Mouse (Mus musculus): ENCODE data around the gene Ear6. TPM values are rescaled to one million over a fixed set of nuclear protein-coding genes. Genes with fewer than 3 reads are reported as not detected.

The Ear6 gene
- polyA plus RNA-seq, 1 experiment, result 3.9 TPM

DNA sequence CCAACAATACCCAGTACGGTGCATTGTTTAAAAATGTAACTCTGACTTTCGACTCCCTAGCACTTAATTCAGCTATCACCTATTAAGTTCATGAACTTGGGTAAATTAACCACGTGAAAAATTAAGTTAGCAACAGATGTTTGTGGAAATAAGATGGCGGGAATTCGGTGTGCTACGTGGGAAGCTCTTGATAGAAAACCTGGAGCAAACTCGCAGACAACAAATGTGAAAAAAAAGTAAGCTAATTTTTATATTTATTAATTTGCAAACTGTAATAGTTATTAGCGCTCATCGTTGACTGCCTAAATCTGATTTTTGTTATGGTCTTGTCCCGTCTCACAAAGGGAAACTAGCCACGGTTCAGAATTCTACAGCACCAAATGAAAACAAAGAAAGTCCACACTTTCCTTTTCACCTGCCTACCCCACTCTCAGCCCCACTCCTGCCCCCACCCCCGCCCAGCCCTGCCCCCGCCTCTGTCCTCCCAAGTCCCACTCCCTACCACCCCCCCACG lies 30.6 kb downstream of the Ear6 start:
- peak in 1 of 2 experiments; percentile 14 for DNase-seq (ENCODE audit: low read depth in 1 of 2, low spot score in 2 of 2)

DNA sequence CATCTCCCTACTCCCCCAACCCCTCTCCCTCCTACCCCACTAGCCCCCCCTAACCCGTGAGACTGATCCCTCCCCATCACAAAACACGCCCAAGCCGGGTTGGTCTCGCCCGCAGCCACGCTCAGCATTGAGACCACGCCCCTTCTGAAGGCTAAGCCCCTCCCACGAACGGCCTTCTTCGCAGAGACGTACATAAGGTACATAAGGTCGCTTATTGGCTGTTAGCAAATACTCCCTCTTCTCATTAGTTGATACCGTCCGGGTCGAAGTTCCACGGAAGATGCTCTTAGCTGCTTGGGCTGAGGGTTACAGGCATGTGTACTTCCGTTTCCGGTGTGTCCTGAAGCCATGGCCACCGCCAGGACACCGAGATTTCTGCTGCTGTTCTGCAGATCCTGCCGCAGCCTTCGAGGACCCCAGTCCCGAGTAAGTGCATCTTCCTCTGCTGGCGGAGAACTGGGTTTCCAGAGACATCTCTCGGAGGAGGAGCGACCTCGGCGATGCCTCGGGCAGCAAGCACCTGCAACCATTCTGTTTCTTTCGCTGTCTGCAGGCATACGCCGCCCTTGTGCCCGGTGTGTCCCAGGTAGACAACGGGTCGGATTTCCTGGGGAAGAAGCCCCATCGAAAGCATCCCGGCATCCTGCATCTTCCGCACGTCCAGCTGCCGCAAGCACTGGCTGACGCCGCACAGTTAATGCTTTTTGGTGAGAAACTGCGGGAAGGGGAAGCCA lies 31.3 kb downstream of the Ear6 start, which contains the start of gene Mettl17:
Gene Mettl17, plus strand, starts transcription at position 245 of the 734 bp plus-strand sequence.
- peak; percentile 94 to 96 for DNase-seq (ENCODE audit: low read depth in 1 of 2, low spot score in 2 of 2)
- Histone ChIP-seq H3K27ac (ENCODE audit: insufficient read depth, low read length) (peak within 1 kb of the TSS; percentile 39), H3K4me1 (ENCODE audit: control insufficient read depth, insufficient read depth, insufficient read length) (no peaks in the 10 kb centered on the region), H3K4me3 (ENCODE audit: extremely low read depth, insufficient read depth, insufficient read length) (peak within 1 kb of the TSS; percentile 80), H3K36me3 (ENCODE audit: control insufficient read depth, insufficient read depth, low read length) (peaks cover 20% of the 10 kb centered on the region), H3K27me3 (ENCODE audit: control insufficient read depth, insufficient read depth, low read length) (no peaks in the 10 kb centered on the region)
- WGBS, result under 1% methylated on average over 43 of the region's 43 CpGs
- TF ChIP-seq CTCF (IDR thresholded peaks at IDR 0.05; ENCODE audit: extremely low read depth, insufficient read depth, insufficient read length, insufficient replicate concordance) (no peak), POLR2A (IDR thresholded peaks at IDR 0.05; ENCODE audit: low read depth, low read length) (peak; percentile 21; the same call in 1 of the 2 replicates)

More for the DNA sequence above, 30.6 kb downstream of the Ear6 start:
- Histone ChIP-seq H3K27me3 (ENCODE audit: control insufficient read depth, insufficient read depth, low read length) (no peaks in the 10 kb centered on the region), H3K4me1 (ENCODE audit: control insufficient read depth, insufficient read depth, insufficient read length) (no peaks in the 10 kb centered on the region), H3K36me3 (ENCODE audit: control insufficient read depth, insufficient read depth, low read length) (peaks cover 14% of the 10 kb centered on the region), H3K4me3 (ENCODE audit: extremely low read depth, insufficient read depth, insufficient read length) (peak overlapping the region; percentile 80), H3K27ac (ENCODE audit: insufficient read depth, low read length) (no peak overlapping the region)
- no peak for TF ChIP-seq CTCF (IDR thresholded peaks at IDR 0.05; ENCODE audit: extremely low read depth, insufficient read depth, insufficient read length, insufficient replicate concordance)
- no peak for TF ChIP-seq POLR2A (IDR thresholded peaks at IDR 0.05; ENCODE audit: low read depth, low read length)
- 1% methylated on average over 14 of the region's 14 CpGs for WGBS

DNA sequence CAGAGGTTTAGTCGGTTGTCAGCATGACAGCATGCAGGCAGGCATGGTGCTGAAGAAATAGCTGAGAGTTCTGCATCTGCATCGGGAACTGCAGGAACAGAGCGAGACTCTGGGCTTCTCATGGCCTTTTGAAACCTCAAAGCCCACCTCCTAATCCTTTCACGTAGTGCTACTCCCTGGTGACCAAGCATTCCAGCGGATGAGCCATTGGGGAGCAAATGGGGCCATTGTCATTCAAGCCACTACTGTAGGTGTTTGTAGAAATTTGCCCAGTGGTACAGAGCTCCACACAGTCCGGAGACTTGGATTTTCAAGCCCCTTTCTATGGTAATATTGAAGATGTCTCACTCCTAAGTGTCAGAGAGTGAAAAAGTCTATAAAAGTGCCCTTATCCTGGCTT lies 32.6 kb downstream of the Ear6 start:
- DNase-seq (ENCODE audit: low read depth in 1 of 2, low spot score in 2 of 2), result no peak
- no peaks in the 10 kb centered on the region for H3K27me3 ChIP-seq (ENCODE audit: control insufficient read depth, insufficient read depth, low read length)
- H3K4me1 ChIP-seq (ENCODE audit: control insufficient read depth, insufficient read depth, insufficient read length), result no peaks in the 10 kb centered on the region
- TF ChIP-seq POLR2A (IDR thresholded peaks at IDR 0.05; ENCODE audit: low read depth, low read length) (no peak), CTCF (IDR thresholded peaks at IDR 0.05; ENCODE audit: extremely low read depth, insufficient read depth, insufficient read length, insufficient replicate concordance) (no peak)
- 88% methylated on average over 6 of the region's 6 CpGs for WGBS
- no peak overlapping the region for H3K4me3 ChIP-seq (ENCODE audit: extremely low read depth, insufficient read depth, insufficient read length)
- H3K36me3 ChIP-seq (ENCODE audit: control insufficient read depth, insufficient read depth, low read length), result peaks cover 30% of the 10 kb centered on the region
- H3K27ac ChIP-seq (ENCODE audit: insufficient read depth, low read length), result no peak overlapping the region

DNA sequence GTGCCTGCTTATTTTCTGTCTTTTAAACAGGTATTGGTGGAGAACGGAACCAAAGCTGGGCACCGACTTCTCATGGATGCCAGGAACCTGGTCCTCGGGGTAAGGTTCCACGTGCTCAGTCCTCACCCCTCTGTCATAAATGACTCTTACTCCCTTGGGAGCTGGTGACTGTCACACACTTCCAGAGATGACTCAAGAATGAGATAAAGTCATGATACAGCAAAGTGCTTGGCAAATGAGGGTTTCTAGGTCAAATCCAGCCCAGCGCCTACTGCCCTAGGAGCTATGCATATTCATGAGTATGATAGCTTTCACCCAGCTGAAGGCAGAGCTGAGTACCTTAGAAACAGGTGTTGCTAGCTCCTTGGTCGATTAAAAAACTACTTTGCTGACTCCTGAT lies 36.3 kb downstream of the Ear6 start:
- no peak for TF ChIP-seq POLR2A (IDR thresholded peaks at IDR 0.05; ENCODE audit: low read depth, low read length)
- no peak for TF ChIP-seq CTCF (IDR thresholded peaks at IDR 0.05; ENCODE audit: extremely low read depth, insufficient read depth, insufficient read length, insufficient replicate concordance)
- 92% methylated on average over 6 of the region's 6 CpGs for WGBS
- H3K27ac ChIP-seq (ENCODE audit: insufficient read depth, low read length), result no peak overlapping the region
- DNase-seq (ENCODE audit: low read depth in 1 of 2, low spot score in 2 of 2), result no peak
- peaks cover 38% of the 10 kb centered on the region for H3K36me3 ChIP-seq (ENCODE audit: control insufficient read depth, insufficient read depth, low read length)
- no peaks in the 10 kb centered on the region for H3K27me3 ChIP-seq (ENCODE audit: control insufficient read depth, insufficient read depth, low read length)
- no peak overlapping the region for H3K4me3 ChIP-seq (ENCODE audit: extremely low read depth, insufficient read depth, insufficient read length)
- no peaks in the 10 kb centered on the region for H3K4me1 ChIP-seq (ENCODE audit: control insufficient read depth, insufficient read depth, insufficient read length)

DNA sequence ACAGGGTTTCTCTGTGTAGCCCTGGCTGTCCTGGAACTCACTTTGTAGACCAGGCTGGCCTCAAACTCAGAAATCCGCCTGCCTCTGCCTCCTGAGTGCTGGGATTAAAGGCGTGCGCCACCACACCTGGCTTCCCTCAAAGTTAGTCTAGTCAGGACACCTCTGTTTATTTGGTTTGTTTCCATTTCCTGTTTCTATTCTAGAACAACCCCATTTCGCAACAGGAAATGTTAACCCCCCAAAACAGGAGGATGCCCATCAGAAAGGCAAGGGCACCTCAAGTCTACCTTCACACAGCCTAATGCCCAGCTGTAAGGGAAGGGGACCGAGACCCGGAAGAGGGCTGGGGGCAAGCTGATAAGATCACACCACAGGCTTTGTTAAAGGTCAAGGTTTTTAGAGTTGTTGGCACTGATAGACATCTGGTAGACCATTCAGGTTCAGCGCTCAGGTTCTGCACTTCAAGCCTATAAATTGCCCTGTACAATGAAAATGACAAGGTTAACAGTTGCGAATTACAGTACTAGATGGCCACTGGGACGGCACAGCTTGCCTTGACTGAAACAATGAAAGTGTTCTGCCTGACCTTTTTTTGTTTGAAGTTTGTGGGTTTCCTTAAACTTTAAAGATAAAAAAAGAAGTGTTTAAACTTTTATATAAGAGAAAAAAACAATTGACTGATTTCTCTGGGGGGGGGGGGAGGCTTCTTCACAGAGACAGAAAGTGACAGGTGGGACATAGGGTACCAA lies 38.9 kb downstream of the Ear6 start, which contains the start of gene Slc39a2:
Gene Slc39a2, plus strand, starts transcription at position 699 of the 749 bp plus-strand sequence.
- Histone ChIP-seq H3K27ac (ENCODE audit: insufficient read depth, low read length) (no peak within 1 kb of the TSS), H3K4me3 (ENCODE audit: extremely low read depth, insufficient read depth, insufficient read length) (no peak within 1 kb of the TSS), H3K36me3 (ENCODE audit: control insufficient read depth, insufficient read depth, low read length) (peaks cover 33% of the 10 kb centered on the region), H3K27me3 (ENCODE audit: control insufficient read depth, insufficient read depth, low read length) (no peaks in the 10 kb centered on the region), H3K4me1 (ENCODE audit: control insufficient read depth, insufficient read depth, insufficient read length) (no peaks in the 10 kb centered on the region)
- WGBS, result 85% methylated on average over 9 of the region's 9 CpGs
- DNase-seq (ENCODE audit: low read depth in 1 of 2, low spot score in 2 of 2), result no peak
- no peak for TF ChIP-seq CTCF (IDR thresholded peaks at IDR 0.05; ENCODE audit: extremely low read depth, insufficient read depth, insufficient read length, insufficient replicate concordance)
- no peak for TF ChIP-seq POLR2A (IDR thresholded peaks at IDR 0.05; ENCODE audit: low read depth, low read length)

DNA sequence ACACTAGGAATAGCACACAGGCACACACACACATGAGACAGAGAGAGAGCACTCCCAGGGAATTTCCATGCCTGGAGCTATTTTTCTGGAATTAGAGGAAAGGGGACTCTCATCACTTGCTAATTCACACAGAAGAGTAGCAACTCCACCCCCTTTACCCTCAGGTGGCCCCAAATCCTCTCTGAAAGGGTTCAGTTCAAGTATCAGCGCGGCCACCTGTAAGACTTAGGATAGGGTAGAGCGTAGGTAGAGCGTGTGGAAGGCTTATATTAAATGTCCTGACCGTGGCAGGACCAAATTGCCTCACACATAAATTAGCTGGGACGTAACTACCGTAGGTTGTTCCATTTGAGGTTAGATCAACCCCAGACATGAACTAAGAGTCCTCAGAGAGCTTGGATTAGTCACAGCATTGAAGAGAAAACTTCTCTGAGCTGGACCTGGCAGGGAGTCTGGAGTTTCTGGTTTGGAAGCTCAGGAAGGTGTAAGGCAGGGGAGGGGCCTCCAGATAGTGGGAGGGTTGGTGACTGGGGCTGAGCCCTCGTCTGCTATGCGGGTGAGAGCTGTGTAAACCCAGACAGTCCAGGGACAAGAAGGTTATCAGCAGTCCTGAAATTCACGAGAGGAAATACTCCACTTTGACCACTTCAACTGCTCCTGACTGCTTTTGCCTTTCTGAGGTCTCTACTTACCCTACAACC lies 39.7 kb downstream of the Ear6 start:
- TF ChIP-seq CTCF (IDR thresholded peaks at IDR 0.05; ENCODE audit: extremely low read depth, insufficient read depth, insufficient read length, insufficient replicate concordance) (no peak), POLR2A (IDR thresholded peaks at IDR 0.05; ENCODE audit: low read depth, low read length) (no peak)
- Histone ChIP-seq H3K4me3 (ENCODE audit: extremely low read depth, insufficient read depth, insufficient read length) (no peak overlapping the region), H3K4me1 (ENCODE audit: control insufficient read depth, insufficient read depth, insufficient read length) (no peaks in the 10 kb centered on the region), H3K27me3 (ENCODE audit: control insufficient read depth, insufficient read depth, low read length) (no peaks in the 10 kb centered on the region), H3K27ac (ENCODE audit: insufficient read depth, low read length) (no peak overlapping the region), H3K36me3 (ENCODE audit: control insufficient read depth, insufficient read depth, low read length) (peaks cover 28% of the 10 kb centered on the region)
- DNase-seq (ENCODE audit: low read depth in 1 of 2, low spot score in 2 of 2), result no peak
- WGBS, result 82% methylated on average over 10 of the region's 10 CpGs

All from spleen, adult 2 months (tissue).